Comparison of ENCODE assay signal across 15 mouse cellular contexts in genomic region chr5:130771061-130771741, GRCm38 (mm10).
DNase-seq lines count a peak whose midpoint lies in the region; TF ChIP-seq lines count a peak whose summit lies in the region.
"Had no signal": no experiment of that assay in that cellular context is flagged by ENCODE, and none has a peak within 500 bp of the region (broad histone marks: within the 10 kb centered on the region; RNA-seq: fewer than 3 reads in every experiment).

No protein-coding gene starts in this region.

- no peak for TF ChIP-seq EP300 in heart, adult 2 months (IDR thresholded peaks at IDR 0.05; ENCODE audit: insufficient read depth, low read depth, low read length)

- H3K27me3 ChIP-seq in heart, adult 2 months (ENCODE audit: control insufficient read depth, insufficient read depth, low read length): no peaks in the 10 kb centered on the region
- no peaks in the 10 kb centered on the region for H3K27me3 ChIP-seq in cerebellum, adult 2 months (ENCODE audit: control insufficient read depth, insufficient read depth, low read length)
- H3K27me3 ChIP-seq in forebrain, embryonic 10.5 days (ENCODE audit: poor library complexity, severe bottlenecking): no peaks in the 10 kb centered on the region
- H3K27me3 ChIP-seq: CH12.LX; embryonic facial prominence, embryonic 12.5 days; forebrain, embryonic 12.5 days; hindbrain, embryonic 12.5 days had no signal

- no peak overlapping the region for H3K4me3 ChIP-seq in heart, adult 2 months
- H3K4me3 ChIP-seq in cerebellum, adult 2 months (replicated peaks; ENCODE audit: insufficient read depth, low read depth, low read length): no peak overlapping the region
- H3K4me3 ChIP-seq in forebrain, embryonic 10.5 days: no peak overlapping the region
- H3K4me3 ChIP-seq: embryonic facial prominence, embryonic 12.5 days; forebrain, embryonic 12.5 days; heart, embryonic 10.5 days; hindbrain, embryonic 12.5 days had no signal

- H3K36me3 ChIP-seq in heart, adult 2 months (ENCODE audit: control insufficient read depth, insufficient read depth, low read length): no peaks in the 10 kb centered on the region
- H3K36me3 ChIP-seq in forebrain, embryonic 10.5 days (replicated peaks): no peaks in the 10 kb centered on the region
- H3K36me3 ChIP-seq: embryonic facial prominence, embryonic 12.5 days; forebrain, embryonic 12.5 days; heart, embryonic 10.5 days; hindbrain, embryonic 12.5 days had no signal

- H3K27ac ChIP-seq in heart, adult 2 months: no peak overlapping the region
- H3K27ac ChIP-seq in cerebellum, adult 2 months (ENCODE audit: insufficient read depth, low read length): peak overlapping the region; percentile 77
- H3K27ac ChIP-seq in forebrain, embryonic 10.5 days: no peak overlapping the region
- H3K27ac ChIP-seq: embryonic facial prominence, embryonic 12.5 days; forebrain, embryonic 12.5 days; heart, embryonic 10.5 days; hindbrain, embryonic 12.5 days had no signal

- intact Hi-C loops in heart, adult 2 months (cut with DNase I): no loop called here

- no peak for TF ChIP-seq POLR2A in heart, adult 2 months (IDR thresholded peaks at IDR 0.05; ENCODE audit: insufficient read depth, low read depth, low read length)
- TF ChIP-seq POLR2A in cerebellum, adult 2 months (IDR thresholded peaks at IDR 0.05; ENCODE audit: borderline replicate concordance, insufficient read depth, low read length): no peak

- no peak for TF ChIP-seq CTCF in heart, adult 2 months (IDR thresholded peaks at IDR 0.05)
- 0 out of 2 replicates have a peak, but pooled peaks have one; percentile 1 for TF ChIP-seq CTCF in cerebellum, adult 2 months (IDR thresholded peaks at IDR 0.05; ENCODE audit: borderline replicate concordance, insufficient read depth, low read depth, low read length)

- no peak overlapping the region for H3K9ac ChIP-seq in heart, adult 2 months (ENCODE audit: low read depth, low read length)
- H3K9ac ChIP-seq: embryonic facial prominence, embryonic 12.5 days; forebrain, embryonic 12.5 days; hindbrain, embryonic 12.5 days had no signal

- 67% methylated on average over 5 of the region's 5 CpGs for WGBS in heart, adult 2 months
- WGBS in cerebellum, adult 2 months: 25% methylated on average over 5 of the region's 5 CpGs
- WGBS in forebrain, embryonic 10.5 days: 89% methylated on average over 5 of the region's 5 CpGs

- 0 out of 2 replicates have a peak, but pooled peaks cover 3% of the 10 kb centered on the region for H3K9me3 ChIP-seq in forebrain, embryonic 10.5 days
- H3K9me3 ChIP-seq: embryonic facial prominence, embryonic 12.5 days; heart, embryonic 10.5 days; hindbrain, embryonic 12.5 days had no signal

- no peaks in the 10 kb centered on the region for H3K79me2 ChIP-seq in heart, adult 2 months (replicated peaks; ENCODE audit: control insufficient read depth, insufficient read depth, low read length)

- H3K4me1 ChIP-seq in heart, adult 2 months (ENCODE audit: control insufficient read depth, insufficient read depth, low read length): no peaks in the 10 kb centered on the region
- peaks cover 36% of the 10 kb centered on the region for H3K4me1 ChIP-seq in cerebellum, adult 2 months (ENCODE audit: control insufficient read depth, insufficient read depth, low read length)
- H3K4me1 ChIP-seq in forebrain, embryonic 10.5 days: no peaks in the 10 kb centered on the region
- H3K4me1 ChIP-seq: embryonic facial prominence, embryonic 12.5 days; forebrain, embryonic 12.5 days; heart, embryonic 10.5 days; hindbrain, embryonic 12.5 days had no signal

- peak; percentile 59 for DNase-seq in heart, adult 11 months
- no peak for DNase-seq in heart, adult 2 months
- DNase-seq in cerebellum, adult 2 months: peak; percentile 54 to 85
- peak; percentile 51 to 58 for DNase-seq in cerebellum, postnatal 25 days
- no peak for DNase-seq in forebrain, embryonic 10.5 days (ENCODE audit: extremely low spot score, low spot score)
- DNase-seq in gastrocnemius, postnatal 25 days: no peak
- DNase-seq: adrenal gland, postnatal 14 days; gastrocnemius, postnatal 14 days; heart, postnatal 10 days; heart, postnatal 4 days had no signal

Comparison
In these comparisons a context has a peak if more than half of its experiments do, and no peak if none do; other contexts are left out.
1. DNase-seq: peak in heart, adult 11 months (single experiment), cerebellum, adult 2 months (2 of 2) and cerebellum, postnatal 25 days (2 of 2); none in heart, adult 2 months (0 of 2), forebrain, embryonic 10.5 days (single experiment) and gastrocnemius, postnatal 25 days (single experiment).